21 mouse cellular contexts compared by ENCODE assay signal in the genomic region with DNA sequence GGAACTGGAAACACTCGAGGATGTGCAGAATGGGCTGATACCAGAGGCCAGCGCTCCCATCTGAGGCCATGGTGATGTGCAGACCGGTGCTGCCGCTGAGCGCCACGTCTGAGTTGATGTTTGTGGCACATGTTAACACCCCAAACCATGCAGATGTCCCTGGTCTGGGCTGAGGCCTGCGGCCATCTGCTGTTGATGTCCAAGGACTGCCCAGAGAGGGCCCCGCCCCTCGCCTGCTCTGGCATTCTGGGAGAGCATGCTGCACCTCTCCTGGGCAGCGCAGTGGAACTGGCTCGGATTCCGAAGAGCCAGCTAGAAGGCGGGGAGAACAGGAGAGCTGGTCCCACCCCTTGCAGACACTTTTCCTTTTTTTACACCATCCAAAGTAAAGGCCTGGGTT.
DNase-seq lines count a peak whose midpoint lies in the region; ATAC-seq and TF ChIP-seq lines count a peak whose summit lies in the region.
"Had no signal": no experiment of that assay in that cellular context is flagged by ENCODE, and none has a peak within 500 bp of the region (broad histone marks: within the 10 kb centered on the region; RNA-seq: fewer than 3 reads in every experiment).

No protein-coding gene starts in this region.

- no peak overlapping the region for H3K27ac ChIP-seq in forebrain, embryonic 11.5 days (ENCODE audit: low read depth, low read length)
- no peak overlapping the region for H3K27ac ChIP-seq in forebrain, embryonic 16.5 days (ENCODE audit: low read length)
- no peak overlapping the region for H3K27ac ChIP-seq in intestine, embryonic 15.5 days
- H3K27ac ChIP-seq in intestine, postnatal 0 days (ENCODE audit: low read depth, low read length), result no peak overlapping the region
- H3K27ac ChIP-seq in midbrain, embryonic 13.5 days, result no peak overlapping the region
- no peak overlapping the region for H3K27ac ChIP-seq in midbrain, embryonic 16.5 days (ENCODE audit: low read length)
- H3K27ac ChIP-seq: heart, embryonic 15.5 days; limb, embryonic 13.5 days; liver, embryonic 15.5 days had no signal

- peak; percentile 24; the same call in 1 of the 2 replicates for ATAC-seq in forebrain, embryonic 11.5 days (replicated peaks; ENCODE audit: low FRiP score)
- no peak for ATAC-seq in forebrain, embryonic 16.5 days
- ATAC-seq in intestine, embryonic 15.5 days, result 0 out of 2 replicates have a peak, but pooled peaks have one; percentile 7
- no peak for ATAC-seq in intestine, postnatal 0 days
- ATAC-seq in midbrain, embryonic 13.5 days, result peak; percentile 15; the same call in 1 of the 2 replicates
- ATAC-seq in midbrain, embryonic 16.5 days, result no peak

- H3K4me1 ChIP-seq in forebrain, embryonic 11.5 days (replicated peaks; ENCODE audit: control insufficient read depth, insufficient read depth, low read length), result no peaks in the 10 kb centered on the region
- peaks cover 27% of the 10 kb centered on the region for H3K4me1 ChIP-seq in forebrain, embryonic 16.5 days (replicated peaks; ENCODE audit: control insufficient read depth, insufficient read depth, low read length)
- peaks cover 17% of the 10 kb centered on the region; the same call in 1 of the 2 replicates for H3K4me1 ChIP-seq in intestine, embryonic 15.5 days (replicated peaks)
- no peaks in the 10 kb centered on the region for H3K4me1 ChIP-seq in intestine, postnatal 0 days (replicated peaks; ENCODE audit: control insufficient read depth, insufficient read depth, low read length)
- peaks cover 17% of the 10 kb centered on the region for H3K4me1 ChIP-seq in midbrain, embryonic 13.5 days (replicated peaks)
- peaks cover 6% of the 10 kb centered on the region for H3K4me1 ChIP-seq in midbrain, embryonic 16.5 days (ENCODE audit: control insufficient read depth, insufficient read depth, low read length)
- H3K4me1 ChIP-seq: liver, embryonic 15.5 days had no signal

- no peak overlapping the region for H3K9ac ChIP-seq in forebrain, embryonic 11.5 days (ENCODE audit: low read length)
- H3K9ac ChIP-seq in forebrain, embryonic 16.5 days (replicated peaks; ENCODE audit: low read depth, low read length), result no peak overlapping the region; the same call in 1 of the 2 replicates
- no peak overlapping the region for H3K9ac ChIP-seq in intestine, embryonic 15.5 days
- H3K9ac ChIP-seq in intestine, postnatal 0 days (ENCODE audit: low read depth, low read length), result no peak overlapping the region
- no peak overlapping the region; the same call in 1 of the 2 replicates for H3K9ac ChIP-seq in midbrain, embryonic 13.5 days (replicated peaks)
- H3K9ac ChIP-seq in midbrain, embryonic 16.5 days (ENCODE audit: low read depth, low read length), result no peak overlapping the region
- H3K9ac ChIP-seq: heart, embryonic 15.5 days; limb, embryonic 13.5 days; liver, embryonic 15.5 days had no signal

- DNase-seq in forebrain, embryonic 11.5 days (ENCODE audit: low spot score), result no peak
- DNase-seq in retina, postnatal 1 day, result peak; percentile 35
- no peak for DNase-seq in left cerebral cortex, adult 9 months (ENCODE audit: low spot score in 2 of 2)
- DNase-seq: adrenal gland, adult 8-10 months; B cell, adult 2 months; cerebellum, adult 8-10 months; layer of hippocampus, postnatal 36 days; lung, postnatal 14 days; right cerebral cortex, postnatal 14 days; thymus, postnatal 4 days had no signal

- no peaks in the 10 kb centered on the region for H3K9me3 ChIP-seq in forebrain, embryonic 11.5 days (ENCODE audit: control insufficient read depth, low read length)
- no peaks in the 10 kb centered on the region for H3K9me3 ChIP-seq in forebrain, embryonic 16.5 days (ENCODE audit: control insufficient read depth, low read length)
- no peaks in the 10 kb centered on the region for H3K9me3 ChIP-seq in intestine, embryonic 15.5 days
- H3K9me3 ChIP-seq in intestine, postnatal 0 days (ENCODE audit: control insufficient read depth), result no peaks in the 10 kb centered on the region
- H3K9me3 ChIP-seq in midbrain, embryonic 13.5 days, result no peaks in the 10 kb centered on the region
- no peaks in the 10 kb centered on the region for H3K9me3 ChIP-seq in midbrain, embryonic 16.5 days (replicated peaks; ENCODE audit: control insufficient read depth, low read length, poor library complexity, severe bottlenecking)
- H3K9me3 ChIP-seq: G1E; heart, embryonic 15.5 days; limb, embryonic 13.5 days; liver, embryonic 15.5 days had no signal

- no peaks in the 10 kb centered on the region for H3K36me3 ChIP-seq in forebrain, embryonic 11.5 days (ENCODE audit: control insufficient read depth, insufficient read depth, low read length)
- no peaks in the 10 kb centered on the region for H3K36me3 ChIP-seq in forebrain, embryonic 16.5 days (ENCODE audit: control insufficient read depth, insufficient read depth)
- H3K36me3 ChIP-seq in intestine, embryonic 15.5 days, result no peaks in the 10 kb centered on the region
- no peaks in the 10 kb centered on the region for H3K36me3 ChIP-seq in intestine, postnatal 0 days (ENCODE audit: control insufficient read depth, insufficient read depth)
- no peaks in the 10 kb centered on the region for H3K36me3 ChIP-seq in midbrain, embryonic 13.5 days
- H3K36me3 ChIP-seq in midbrain, embryonic 16.5 days (ENCODE audit: control insufficient read depth, insufficient read depth, low read length), result no peaks in the 10 kb centered on the region
- H3K36me3 ChIP-seq: G1E; heart, embryonic 15.5 days; limb, embryonic 13.5 days; liver, embryonic 15.5 days had no signal

- H3K4me3 ChIP-seq in forebrain, embryonic 11.5 days (ENCODE audit: low read depth, low read length), result no peak overlapping the region
- H3K4me3 ChIP-seq in forebrain, embryonic 16.5 days (replicated peaks; ENCODE audit: low read length), result no peak overlapping the region
- H3K4me3 ChIP-seq in intestine, embryonic 15.5 days (replicated peaks), result no peak overlapping the region
- H3K4me3 ChIP-seq in intestine, postnatal 0 days (ENCODE audit: low read depth, low read length), result no peak overlapping the region
- no peak overlapping the region for H3K4me3 ChIP-seq in midbrain, embryonic 13.5 days (replicated peaks)
- H3K4me3 ChIP-seq in midbrain, embryonic 16.5 days (ENCODE audit: low read depth, low read length), result no peak overlapping the region
- H3K4me3 ChIP-seq: erythroblast, embryonic 14.5 days; heart, embryonic 15.5 days; limb, embryonic 13.5 days; liver, embryonic 15.5 days; myocyte had no signal

- no peak for TF ChIP-seq CTCF in intestine, postnatal 0 days (IDR thresholded peaks at IDR 0.05; ENCODE audit: low read depth)

- 54% methylated on average over 13 of the region's 13 CpGs for WGBS in forebrain, embryonic 11.5 days
- 59% methylated on average over 13 of the region's 13 CpGs for WGBS in forebrain, embryonic 16.5 days
- WGBS in intestine, embryonic 15.5 days, result 58% methylated on average over 13 of the region's 13 CpGs
- WGBS in intestine, postnatal 0 days, result 63% methylated on average over 13 of the region's 13 CpGs
- WGBS in midbrain, embryonic 13.5 days, result 58% methylated on average over 13 of the region's 13 CpGs
- WGBS in midbrain, embryonic 16.5 days, result 46% methylated on average over 13 of the region's 13 CpGs

- H3K4me2 ChIP-seq in forebrain, embryonic 11.5 days (ENCODE audit: low read depth, low read length, severe bottlenecking), result no peak overlapping the region
- no peak overlapping the region for H3K4me2 ChIP-seq in forebrain, embryonic 16.5 days (ENCODE audit: low read length)
- no peak overlapping the region for H3K4me2 ChIP-seq in intestine, embryonic 15.5 days (replicated peaks)
- H3K4me2 ChIP-seq in intestine, postnatal 0 days (replicated peaks; ENCODE audit: low read depth), result no peak overlapping the region
- H3K4me2 ChIP-seq in midbrain, embryonic 13.5 days (replicated peaks), result no peak overlapping the region
- no peak overlapping the region for H3K4me2 ChIP-seq in midbrain, embryonic 16.5 days (ENCODE audit: low read length)
- H3K4me2 ChIP-seq: heart, embryonic 15.5 days; limb, embryonic 13.5 days; liver, embryonic 15.5 days had no signal

- H3K27me3 ChIP-seq in forebrain, embryonic 11.5 days (ENCODE audit: control insufficient read depth, insufficient read depth, low read length), result peaks cover 11% of the 10 kb centered on the region; the same call in 1 of the 2 replicates
- H3K27me3 ChIP-seq in forebrain, embryonic 16.5 days (replicated peaks; ENCODE audit: control insufficient read depth, insufficient read depth, low read length), result no peaks in the 10 kb centered on the region
- H3K27me3 ChIP-seq in intestine, embryonic 15.5 days (replicated peaks), result no peaks in the 10 kb centered on the region
- no peaks in the 10 kb centered on the region for H3K27me3 ChIP-seq in intestine, postnatal 0 days (replicated peaks; ENCODE audit: control insufficient read depth, insufficient read depth, low read length)
- peaks cover 37% of the 10 kb centered on the region; the same call in 1 of the 2 replicates for H3K27me3 ChIP-seq in midbrain, embryonic 13.5 days
- H3K27me3 ChIP-seq in midbrain, embryonic 16.5 days (ENCODE audit: control insufficient read depth, insufficient read depth, low read depth, low read length), result peaks cover 4% of the 10 kb centered on the region
- H3K27me3 ChIP-seq: heart, embryonic 15.5 days; liver, embryonic 15.5 days had no signal

Comparison
In these comparisons a context has a peak if more than half of its experiments do, and no peak if none do; other contexts are left out.
1. ATAC-seq: peak in forebrain, embryonic 11.5 days (single experiment), intestine, embryonic 15.5 days (single experiment) and midbrain, embryonic 13.5 days (single experiment); none in forebrain, embryonic 16.5 days (single experiment), intestine, postnatal 0 days (single experiment) and midbrain, embryonic 16.5 days (single experiment).